Mouse (Mus musculus): ENCODE measurements at regions not wholly inside any gene's neighbourhood (a gene's known extent, or its start where the extent isn't known, plus 50 kb on each side); places are given as distances from the start of the nearest gene placed in this dataset.

GRCm38 (mm10) chr13:112095595-112096139, 192.6 kb upstream of the Ankrd55 start:
- no peak overlapping the region for H3K4me3 ChIP-seq
- 0 out of 2 replicates have a peak overlapping the region, but pooled peaks have one; percentile 15 for H3K27ac ChIP-seq
- H3K27me3 ChIP-seq, result no peaks in the 10 kb centered on the region
- ATAC-seq (replicated peaks; ENCODE audit: insufficient number of reproducible peaks, insufficient read depth, low FRiP score, low read depth), result no peak
- no peak overlapping the region for H3K9ac ChIP-seq
- WGBS, result 69% methylated on average over 10 of the region's 10 CpGs
- H3K36me3 ChIP-seq, result no peaks in the 10 kb centered on the region
- H3K4me2 ChIP-seq, result no peak overlapping the region
- no peaks in the 10 kb centered on the region for H3K9me3 ChIP-seq (replicated peaks)
- H3K4me1 ChIP-seq (replicated peaks), result peaks cover 11% of the 10 kb centered on the region

GRCm38 (mm10) chr13:112099953-112100591, 188.2 kb upstream of the Ankrd55 start:
- 62% methylated on average over 7 of the region's 7 CpGs for WGBS
- H3K9me3 ChIP-seq (replicated peaks), result no peaks in the 10 kb centered on the region
- peaks cover 15% of the 10 kb centered on the region for H3K4me1 ChIP-seq (replicated peaks)
- peak overlapping the region; percentile 60 for H3K4me3 ChIP-seq
- peak overlapping the region; percentile 90 for H3K4me2 ChIP-seq
- peak overlapping the region; percentile 76 for H3K27ac ChIP-seq
- no peaks in the 10 kb centered on the region for H3K36me3 ChIP-seq
- ATAC-seq (replicated peaks; ENCODE audit: insufficient number of reproducible peaks, insufficient read depth, low FRiP score, low read depth), result no peak
- H3K27me3 ChIP-seq, result no peaks in the 10 kb centered on the region
- H3K9ac ChIP-seq, result peak overlapping the region; percentile 65; the same call in 1 of the 2 replicates

- Histone ChIP-seq H3K36me3 (no peaks in the 10 kb centered on the region), H3K9me3 (replicated peaks) (no peaks in the 10 kb centered on the region), H3K4me1 (replicated peaks) (peaks cover 18% of the 10 kb centered on the region), H3K4me3 (peak overlapping the region; percentile 60), H3K27me3 (no peaks in the 10 kb centered on the region), H3K4me2 (peak overlapping the region; percentile 90), H3K9ac (peak overlapping the region; percentile 65), H3K27ac (peak overlapping the region; percentile 76)
- peak; percentile 72 for ATAC-seq (replicated peaks; ENCODE audit: insufficient number of reproducible peaks, insufficient read depth, low FRiP score, low read depth)
- WGBS, result 3% methylated on average over 31 of the region's 31 CpGs
Measured at GRCm38 (mm10) chr13:112100592-112101420, 187.4 kb upstream of the Ankrd55 start.

GRCm38 (mm10) chr13:112101421-112101756, 186.9 kb upstream of the Ankrd55 start:
- Histone ChIP-seq H3K4me1 (replicated peaks) (peaks cover 18% of the 10 kb centered on the region), H3K4me2 (peak overlapping the region; percentile 90), H3K27me3 (no peaks in the 10 kb centered on the region), H3K36me3 (no peaks in the 10 kb centered on the region), H3K27ac (peak overlapping the region; percentile 76), H3K9me3 (replicated peaks) (no peaks in the 10 kb centered on the region), H3K9ac (peak overlapping the region; percentile 65), H3K4me3 (peak overlapping the region; percentile 60)
- ATAC-seq (replicated peaks; ENCODE audit: insufficient number of reproducible peaks, insufficient read depth, low FRiP score, low read depth), result no peak
- WGBS, result 65% methylated on average over 5 of the region's 5 CpGs

- no peak for ATAC-seq (replicated peaks; ENCODE audit: insufficient number of reproducible peaks, insufficient read depth, low FRiP score, low read depth)
Measured at GRCm38 (mm10) chr13:112105953-112106352, 182.3 kb upstream of the Ankrd55 start.

GRCm38 (mm10) chr13:112114741-112115201, 173.5 kb upstream of the Ankrd55 start:
- 0 out of 2 replicates have a peak, but pooled peaks have one; percentile 22 for ATAC-seq (replicated peaks; ENCODE audit: insufficient number of reproducible peaks, insufficient read depth, low FRiP score, low read depth)
- H3K36me3 ChIP-seq, result no peaks in the 10 kb centered on the region
- 75% methylated on average over 7 of the region's 7 CpGs for WGBS
- H3K4me2 ChIP-seq, result no peak overlapping the region
- no peaks in the 10 kb centered on the region for H3K9me3 ChIP-seq (replicated peaks)
- H3K27ac ChIP-seq, result no peak overlapping the region
- no peak overlapping the region for H3K9ac ChIP-seq
- peaks cover 30% of the 10 kb centered on the region for H3K4me1 ChIP-seq (replicated peaks)
- no peak overlapping the region for H3K4me3 ChIP-seq
- H3K27me3 ChIP-seq, result no peaks in the 10 kb centered on the region

More at GRCm38 (mm10) chr13:112105953-112106352, 182.3 kb upstream of the Ankrd55 start:
- 75% methylated on average over 3 of the region's 3 CpGs for WGBS
- Histone ChIP-seq H3K4me1 (replicated peaks) (peaks cover 10% of the 10 kb centered on the region), H3K36me3 (no peaks in the 10 kb centered on the region), H3K27me3 (no peaks in the 10 kb centered on the region), H3K4me2 (no peak overlapping the region), H3K27ac (no peak overlapping the region), H3K9ac (no peak overlapping the region), H3K4me3 (no peak overlapping the region), H3K9me3 (replicated peaks) (no peaks in the 10 kb centered on the region)

GRCm38 (mm10) chr13:112116101-112116726, 172.0 kb upstream of the Ankrd55 start:
- Histone ChIP-seq H3K4me1 (replicated peaks) (peaks cover 43% of the 10 kb centered on the region), H3K4me3 (no peak overlapping the region), H3K36me3 (no peaks in the 10 kb centered on the region), H3K27ac (peak overlapping the region; percentile 61), H3K4me2 (no peak overlapping the region), H3K9ac (no peak overlapping the region), H3K27me3 (no peaks in the 10 kb centered on the region), H3K9me3 (replicated peaks) (no peaks in the 10 kb centered on the region)
- 53% methylated on average over 9 of the region's 9 CpGs for WGBS
- ATAC-seq (replicated peaks; ENCODE audit: insufficient number of reproducible peaks, insufficient read depth, low FRiP score, low read depth), result no peak

GRCm38 (mm10) chr13:112118564-112118963, 169.7 kb upstream of the Ankrd55 start:
- WGBS, result 93% methylated on average over 3 of the region's 3 CpGs
- Histone ChIP-seq H3K4me1 (replicated peaks) (peaks cover 52% of the 10 kb centered on the region), H3K4me3 (no peak overlapping the region)

GRCm38 (mm10) chr13:112119611-112120041, 168.6 kb upstream of the Ankrd55 start:
- Histone ChIP-seq H3K27ac (peak overlapping the region; percentile 43), H3K36me3 (no peaks in the 10 kb centered on the region), H3K4me1 (replicated peaks) (peaks cover 51% of the 10 kb centered on the region), H3K4me2 (no peak overlapping the region), H3K27me3 (no peaks in the 10 kb centered on the region), H3K9ac (no peak overlapping the region), H3K9me3 (replicated peaks) (no peaks in the 10 kb centered on the region), H3K4me3 (no peak overlapping the region)
- WGBS, result 36% methylated on average over 11 of the region's 11 CpGs
- ATAC-seq (replicated peaks; ENCODE audit: insufficient number of reproducible peaks, insufficient read depth, low FRiP score, low read depth), result no peak

More at GRCm38 (mm10) chr13:112118564-112118963, 169.7 kb upstream of the Ankrd55 start:
- Histone ChIP-seq H3K27ac (peak overlapping the region; percentile 36), H3K4me2 (no peak overlapping the region), H3K9ac (no peak overlapping the region), H3K9me3 (replicated peaks) (no peaks in the 10 kb centered on the region), H3K27me3 (no peaks in the 10 kb centered on the region), H3K36me3 (no peaks in the 10 kb centered on the region)
- ATAC-seq (replicated peaks; ENCODE audit: insufficient number of reproducible peaks, insufficient read depth, low FRiP score, low read depth), result no peak

- 71% methylated on average over 4 of the region's 4 CpGs for WGBS
- Histone ChIP-seq H3K36me3 (no peaks in the 10 kb centered on the region), H3K4me2 (no peak overlapping the region), H3K27me3 (no peaks in the 10 kb centered on the region), H3K4me3 (no peak overlapping the region), H3K9ac (no peak overlapping the region), H3K4me1 (replicated peaks) (peaks cover 47% of the 10 kb centered on the region), H3K27ac (peak overlapping the region; percentile 43), H3K9me3 (replicated peaks) (no peaks in the 10 kb centered on the region)
- peak; percentile 42; the same call in 1 of the 2 replicates for ATAC-seq (replicated peaks; ENCODE audit: insufficient number of reproducible peaks, insufficient read depth, low FRiP score, low read depth)
Measured at GRCm38 (mm10) chr13:112120346-112120745, 167.9 kb upstream of the Ankrd55 start.

GRCm38 (mm10) chr13:112121110-112121509, 167.1 kb upstream of the Ankrd55 start:
- peaks cover 42% of the 10 kb centered on the region for H3K4me1 ChIP-seq (replicated peaks)
- H3K9me3 ChIP-seq (replicated peaks), result no peaks in the 10 kb centered on the region
- ATAC-seq (replicated peaks; ENCODE audit: insufficient number of reproducible peaks, insufficient read depth, low FRiP score, low read depth), result no peak
- 57% methylated on average over 9 of the region's 9 CpGs for WGBS
- H3K36me3 ChIP-seq, result no peaks in the 10 kb centered on the region
- no peaks in the 10 kb centered on the region for H3K27me3 ChIP-seq
- H3K4me3 ChIP-seq, result no peak overlapping the region
- H3K4me2 ChIP-seq, result no peak overlapping the region
- H3K27ac ChIP-seq, result peak overlapping the region; percentile 43; the same call in 1 of the 2 replicates
- no peak overlapping the region for H3K9ac ChIP-seq
